Mouse (Mus musculus): ENCODE results near the gene Rufy4.
"Not testable (repeated sequence)": the region's sequence is repeated elsewhere in the genome, so short reads cannot be mapped to it uniquely, and the experiment has no call there.

Gene Rufy4

GRCm38 (mm10) chr1:74149106-74149885, 24.0 kb downstream of the Rufy4 start:
- DNase-seq (ENCODE audit: low read depth, low spot score): no peak

- no peak for DNase-seq (ENCODE audit: low read depth, low spot score)
These were observed 24.8 kb downstream of the Rufy4 start for GRCm38 (mm10) chr1:74150101-74150500.

- DNase-seq (ENCODE audit: low read depth, low spot score): no peak
These were observed 25.8 kb downstream of the Rufy4 start for GRCm38 (mm10) chr1:74151091-74151490.

- DNase-seq (ENCODE audit: low read depth, low spot score): no peak
These were observed 28.3 kb downstream of the Rufy4 start, which contains the start of gene Cxcr2 for GRCm38 (mm10) chr1:74153461-74154184. Gene Cxcr2, plus strand, starts transcription at chr1:74153989.

GRCm38 (mm10) chr1:74155435-74156012, 30.2 kb downstream of the Rufy4 start:
- DNase-seq (ENCODE audit: low read depth, low spot score): no peak

- no peak for DNase-seq (ENCODE audit: low read depth, low spot score)
These were observed 31.1 kb downstream of the Rufy4 start for GRCm38 (mm10) chr1:74156381-74156910.

GRCm38 (mm10) chr1:74159613-74160012, 34.3 kb downstream of the Rufy4 start:
- DNase-seq (ENCODE audit: low read depth, low spot score): not testable (repeated sequence)

GRCm38 (mm10) chr1:74160036-74160435, 34.7 kb downstream of the Rufy4 start:
- DNase-seq (ENCODE audit: low read depth, low spot score): no peak

GRCm38 (mm10) chr1:74167136-74167535, 41.8 kb downstream of the Rufy4 start:
- no peak for DNase-seq (ENCODE audit: low read depth, low spot score)

- no peak for DNase-seq (ENCODE audit: low read depth, low spot score)
These were observed 44.4 kb downstream of the Rufy4 start for GRCm38 (mm10) chr1:74169721-74170120.

GRCm38 (mm10) chr1:74172722-74173121, 47.4 kb downstream of the Rufy4 start:
- DNase-seq (ENCODE audit: low read depth, low spot score): no peak

GRCm38 (mm10) chr1:74175731-74176130, 50.4 kb downstream of the Rufy4 start:
- DNase-seq (ENCODE audit: low read depth, low spot score): no peak

GRCm38 (mm10) chr1:74178618-74179017, 53.3 kb downstream of the Rufy4 start:
- no peak for DNase-seq (ENCODE audit: low read depth, low spot score)

- no peak for DNase-seq (ENCODE audit: low read depth, low spot score)
These were observed 54.5 kb downstream of the Rufy4 start for GRCm38 (mm10) chr1:74179624-74180408.

GRCm38 (mm10) chr1:74181462-74181861, 56.1 kb downstream of the Rufy4 start:
- DNase-seq (ENCODE audit: low read depth, low spot score): no peak

GRCm38 (mm10) chr1:74183006-74183405, 57.7 kb downstream of the Rufy4 start:
- peak; percentile 17 for DNase-seq (ENCODE audit: low read depth, low spot score)

GRCm38 (mm10) chr1:74190471-74190870, 65.1 kb downstream of the Rufy4 start:
- DNase-seq (ENCODE audit: low read depth, low spot score): no peak

GRCm38 (mm10) chr1:74192711-74193110, 67.4 kb downstream of the Rufy4 start:
- no peak for DNase-seq (ENCODE audit: low read depth, low spot score)

GRCm38 (mm10) chr1:74194445-74194844, 69.1 kb downstream of the Rufy4 start, which contains the start of gene Cxcr1:
Gene Cxcr1, minus strand, starts transcription at chr1:74194631.
- no peak for DNase-seq (ENCODE audit: low read depth, low spot score)

- DNase-seq (ENCODE audit: low read depth, low spot score): peak; percentile 69
These were observed 70.6 kb downstream of the Rufy4 start for GRCm38 (mm10) chr1:74195961-74196360.

Measured in CD4-positive, CD25-positive, alpha-beta regulatory T cell, adult 2 months (primary cell).